Mouse (Mus musculus) MEL (cell line): ENCODE measurements at regions not wholly inside any gene's neighbourhood (a gene's known extent, or its start where the extent isn't known, plus 50 kb on each side); places are given as distances from the start of the nearest gene placed in this dataset.

Experiments
- DNase-seq: peaks from one replicate; pipeline ENCODE4 v3.0.0; 2011; ENCODE audit warnings: low read depth, low spot score
- H3K27ac ChIP-seq: 2 replicates; pipeline ENCODE4 v1.5.1; 2012; ENCODE audit warnings: low read depth, mild to moderate bottlenecking, control low read depth, low read length, moderate library complexity; ENCODE audit not compliant: control insufficient read depth
- H3K27me3 ChIP-seq, 2 experiments: fragments of 150-350 bp in 1 of 2; sonication (generic) in 1 of 2; 2 replicates each; pipeline ENCODE4 v1.6.1; 2012; ENCODE audit warnings: low read length in 2 of 2, mild to moderate bottlenecking in 2 of 2, improper control_type of control experiment in 1 of 2, moderate library complexity in 1 of 2; ENCODE audit not compliant: insufficient read depth in 2 of 2, control insufficient read depth in 1 of 2
- H3K36me3 ChIP-seq, 2 experiments: 2 replicates each; pipeline ENCODE4 v1.6.1; 2012 to 2014; ENCODE audit warnings: low read length in 2 of 2, improper control_type of control experiment in 1 of 2, inconsistent platforms in 1 of 2, mild to moderate bottlenecking in 1 of 2; ENCODE audit not compliant: insufficient read depth in 2 of 2, control insufficient read depth in 1 of 2
- H3K4me1 ChIP-seq, 2 experiments: fragments of 150-350 bp in 1 of 2; sonication (generic) in 1 of 2; 2 replicates each; pipeline ENCODE4 v1.6.1; 2012; ENCODE audit warnings: low read length in 2 of 2, improper control_type of control experiment in 1 of 2, mild to moderate bottlenecking in 1 of 2; ENCODE audit not compliant: insufficient read depth in 2 of 2, control insufficient read depth in 1 of 2
- H3K4me3 ChIP-seq, 2 experiments: fragments of 150-350 bp in 1 of 2; sonication (generic) in 1 of 2; 2 replicates each; pipeline ENCODE4 v1.5.1; 2012; ENCODE audit warnings: low read depth in 2 of 2, low read length in 2 of 2, mild to moderate bottlenecking in 2 of 2, moderate library complexity in 2 of 2, control low read depth in 1 of 2, improper control_type of control experiment in 1 of 2; ENCODE audit not compliant: control insufficient read depth in 1 of 2, insufficient read depth in 1 of 2
- H3K79me2 ChIP-seq: 2 replicates; pipeline ENCODE4 v1.6.1; 2012; ENCODE audit warnings: mild to moderate bottlenecking, low read length, moderate library complexity; ENCODE audit not compliant: control insufficient read depth, poor library complexity, insufficient read depth
- H3K9ac ChIP-seq: 2 replicates; pipeline ENCODE4 v1.6.1; 2012; ENCODE audit warnings: low read depth, mild to moderate bottlenecking, control low read depth, low read length, moderate library complexity; ENCODE audit not compliant: control insufficient read depth, poor library complexity, severe bottlenecking
- H3K9me3 ChIP-seq: fragments of 150-350 bp; sonication (generic); replicated peaks from 2 replicates; pipeline ENCODE4 v1.6.1; 2012; ENCODE audit warnings: mild to moderate bottlenecking, low read length, improper control_type of control experiment, moderate library complexity; ENCODE audit not compliant: insufficient read depth
- CHD1 ChIP-seq: IDR thresholded peaks from 2 replicates; pipeline ENCODE4 v1.6.1; 2012; ENCODE audit warnings: low read depth, mild to moderate bottlenecking, inconsistent platforms, low read length, improper control_type of control experiment
- CTCF ChIP-seq, 3 experiments: IDR thresholded peaks in 2 of 3; conservative IDR thresholded peaks in 1 of 3; 2 replicates each; pipeline ENCODE4 v1.5.1; 2011 to 2012; ENCODE audit warnings: low read length in 3 of 3, low read depth in 2 of 3, mild to moderate bottlenecking in 2 of 3, improper control_type of control experiment in 1 of 3, inconsistent platforms in 1 of 3, mixed read lengths in 1 of 3, moderate library complexity in 1 of 3; ENCODE audit not compliant: control insufficient read depth in 1 of 3, insufficient read depth in 1 of 3, poor library complexity in 1 of 3, severe bottlenecking in 1 of 3
- ELF1 ChIP-seq: IDR thresholded peaks from 2 replicates; pipeline ENCODE4 v1.6.1; 2014; ENCODE audit warnings: low read depth, mild to moderate bottlenecking, inconsistent platforms, low read length, improper control_type of control experiment, moderate library complexity
- ETS1 ChIP-seq: IDR thresholded peaks from 2 replicates; pipeline ENCODE4 v1.6.1; 2012; ENCODE audit warnings: low read depth, mild to moderate bottlenecking, inconsistent platforms, low read length, improper control_type of control experiment, moderate library complexity
- GATA1 ChIP-seq: IDR thresholded peaks from 2 replicates; pipeline ENCODE4 v1.6.1; 2011; ENCODE audit warnings: low read depth, low read length, improper control_type of control experiment
- HCFC1 ChIP-seq: IDR thresholded peaks from 2 replicates; pipeline ENCODE4 v1.6.1; 2012; ENCODE audit warnings: low read depth, mild to moderate bottlenecking, inconsistent platforms, low read length, improper control_type of control experiment, moderate library complexity
- KAT2A ChIP-seq: conservative IDR thresholded peaks from 2 replicates; pipeline ENCODE4 v1.6.1; 2012; ENCODE audit warnings: low read depth, low read length, improper control_type of control experiment, inconsistent platforms
- MAZ ChIP-seq: IDR thresholded peaks from 2 replicates; pipeline ENCODE4 v1.6.1; 2012; ENCODE audit warnings: low read depth, mild to moderate bottlenecking, inconsistent platforms, low read length, improper control_type of control experiment
- MYC ChIP-seq: IDR thresholded peaks from 2 replicates; pipeline ENCODE4 v1.6.1; 2011; ENCODE audit warnings: low read depth, mild to moderate bottlenecking, low read length, improper control_type of control experiment, moderate library complexity
- NELFE ChIP-seq: IDR thresholded peaks from 2 replicates; pipeline ENCODE4 v1.6.1; 2011; ENCODE audit warnings: low read depth, low read length, improper control_type of control experiment
- NRF1 ChIP-seq: IDR thresholded peaks from 2 replicates; pipeline ENCODE4 v1.6.1; 2014; ENCODE audit warnings: low read depth, mild to moderate bottlenecking, inconsistent platforms, low read length, improper control_type of control experiment, moderate library complexity; ENCODE audit not compliant: poor library complexity, insufficient read depth, severe bottlenecking
- POLR2A ChIP-seq, 2 experiments: IDR thresholded peaks; 2 replicates each; pipeline ENCODE4 v1.6.1; 2011 to 2012; ENCODE audit warnings: low read length in 2 of 2, mild to moderate bottlenecking in 2 of 2, control low read depth in 1 of 2, improper control_type of control experiment in 1 of 2, low read depth in 1 of 2, moderate library complexity in 1 of 2; ENCODE audit not compliant: control insufficient read depth in 1 of 2, insufficient read depth in 1 of 2, poor library complexity in 1 of 2
- POLR2AphosphoS2 ChIP-seq: IDR thresholded peaks from 2 replicates; pipeline ENCODE4 v1.6.1; 2011; ENCODE audit warnings: low read length, improper control_type of control experiment
- RAD21 ChIP-seq: IDR thresholded peaks from 2 replicates; pipeline ENCODE4 v1.6.1; 2011; ENCODE audit warnings: mild to moderate bottlenecking, low read depth, low read length, improper control_type of control experiment
- SIN3A ChIP-seq: IDR thresholded peaks from 2 replicates; pipeline ENCODE4 v1.6.1; 2012; ENCODE audit warnings: low read length, improper control_type of control experiment, inconsistent platforms
- SMC3 ChIP-seq: IDR thresholded peaks from 2 replicates; pipeline ENCODE4 v1.6.1; 2011; ENCODE audit warnings: low read depth, low read length, improper control_type of control experiment
- TAL1 ChIP-seq: IDR thresholded peaks from 2 replicates; pipeline ENCODE4 v1.6.1; 2012; ENCODE audit warnings: mild to moderate bottlenecking, inconsistent platforms, low read length, moderate library complexity, mixed read lengths
- TBP ChIP-seq: IDR thresholded peaks from 2 replicates; pipeline ENCODE4 v1.8.0; 2011; ENCODE audit warnings: low read depth, low read length, improper control_type of control experiment
- UBTF ChIP-seq: IDR thresholded peaks from 2 replicates; pipeline ENCODE4 v1.6.1; 2012; ENCODE audit warnings: low read depth, mild to moderate bottlenecking, inconsistent platforms, low read length, improper control_type of control experiment, moderate library complexity, borderline replicate concordance; ENCODE audit not compliant: insufficient read depth
- ZKSCAN1 ChIP-seq: IDR thresholded peaks from 2 replicates; pipeline ENCODE4 v1.6.1; 2012; ENCODE audit warnings: low read depth, mild to moderate bottlenecking, inconsistent platforms, low read length, improper control_type of control experiment, moderate library complexity

DNA sequence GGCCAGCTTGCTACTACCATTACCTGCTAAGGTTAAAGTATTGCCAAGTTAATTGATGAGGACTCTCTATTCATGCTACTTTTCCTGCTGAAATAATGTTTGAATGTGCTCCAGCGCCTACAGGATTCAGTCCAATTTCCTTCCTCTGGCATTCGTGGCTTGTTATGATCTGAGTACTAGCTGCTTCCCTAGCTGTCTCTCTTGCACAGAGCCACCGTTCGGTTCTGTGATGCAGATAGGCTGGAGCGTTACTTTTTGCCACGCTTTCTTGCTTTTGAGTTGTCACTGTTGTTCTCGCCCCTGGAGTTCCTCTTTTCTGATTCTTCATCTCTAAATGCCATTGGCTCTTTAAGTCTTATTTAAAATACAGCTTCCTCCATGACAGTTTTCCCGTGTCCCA is 279.3 kb downstream of the Olfm4 start:
- H3K36me3 ChIP-seq, result no peaks in the 10 kb centered on the region
- H3K27ac ChIP-seq, result no peak overlapping the region
- no peaks in the 10 kb centered on the region for H3K9me3 ChIP-seq

DNA sequence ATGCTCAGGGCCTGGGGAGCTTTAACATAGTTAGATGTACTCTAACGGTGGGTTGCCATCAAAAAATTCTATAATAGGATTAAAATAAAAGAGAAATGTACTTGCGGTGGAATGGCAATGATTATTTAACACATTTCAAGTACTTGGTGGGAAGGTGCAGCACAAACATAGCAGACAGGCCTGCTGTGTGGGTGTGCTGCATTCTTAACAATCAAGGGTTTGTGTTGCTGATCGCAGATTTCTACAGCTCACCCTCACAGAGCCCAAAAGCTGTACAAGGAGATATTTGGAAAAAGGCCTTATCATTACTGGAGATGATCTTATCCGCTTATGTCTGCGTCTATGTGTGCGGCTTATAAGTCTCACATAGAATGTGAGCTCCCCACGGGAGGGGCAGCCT is 281.2 kb downstream of the Olfm4 start:
- no peak for TF ChIP-seq CHD1
- TF ChIP-seq MYC, result no peak
- TF ChIP-seq NELFE, result no peak
- TF ChIP-seq UBTF, result no peak
- no peak for TF ChIP-seq TBP
- no peak for TF ChIP-seq POLR2A (IDR thresholded peaks at IDR 0.05; ENCODE audit: control insufficient read depth in 1 of 2, insufficient read depth in 1 of 2, low read depth in 1 of 2, low read length in 2 of 2, poor library complexity in 1 of 2)
- TF ChIP-seq GATA1, result no peak
- no peak for TF ChIP-seq SIN3A
- TF ChIP-seq MAZ, result no peak
- no peak for TF ChIP-seq NRF1
- no peak for TF ChIP-seq HCFC1
- TF ChIP-seq ZKSCAN1, result no peak
- no peak for TF ChIP-seq ETS1
- TF ChIP-seq RAD21, result no peak
- TF ChIP-seq CTCF (IDR thresholded peaks at IDR 0.05 in 2 of 3, conservative IDR thresholded peaks at IDR 0.05 in 1 of 3; ENCODE audit: control insufficient read depth in 1 of 3, insufficient read depth in 1 of 3, low read depth in 2 of 3, low read length in 3 of 3, poor library complexity in 1 of 3, severe bottlenecking in 1 of 3), result no peak
- TF ChIP-seq TAL1, result no peak
- no peak for TF ChIP-seq POLR2AphosphoS2
- TF ChIP-seq, all 39 proteins: peak for 0
- no peaks in the 10 kb centered on the region for H3K9me3 ChIP-seq

More for the DNA sequence above, 279.3 kb downstream of the Olfm4 start:
- H3K4me1 ChIP-seq, result no peaks in the 10 kb centered on the region
- no peaks in the 10 kb centered on the region for H3K79me2 ChIP-seq
- TF ChIP-seq ELF1 (no peak), POLR2A (IDR thresholded peaks at IDR 0.05; ENCODE audit: control insufficient read depth in 1 of 2, insufficient read depth in 1 of 2, low read depth in 1 of 2, low read length in 2 of 2, poor library complexity in 1 of 2) (no peak), SMC3 (no peak), TBP (no peak), KAT2A (no peak)
- no peaks in the 10 kb centered on the region for H3K27me3 ChIP-seq
- no peak for DNase-seq
- H3K4me3 ChIP-seq, result no peak overlapping the region
- H3K9ac ChIP-seq, result no peak overlapping the region

More for the DNA sequence above, 281.2 kb downstream of the Olfm4 start:
- H3K36me3 ChIP-seq, result no peaks in the 10 kb centered on the region
- H3K27me3 ChIP-seq, result no peaks in the 10 kb centered on the region
- no peak overlapping the region for H3K9ac ChIP-seq
- no peak overlapping the region for H3K4me3 ChIP-seq
- no peak overlapping the region for H3K27ac ChIP-seq
- no peaks in the 10 kb centered on the region; a peak in 1 of 4 replicates for H3K4me1 ChIP-seq
- H3K79me2 ChIP-seq, result no peaks in the 10 kb centered on the region
- no peak for DNase-seq
